Mouse (Mus musculus) lung, postnatal 0 days (tissue): ENCODE data around the gene Nod1. TPM values are rescaled to one million over a fixed set of nuclear protein-coding genes. Genes with fewer than 3 reads are reported as not detected.

Experiments
- ATAC-seq: fragments of 200-750 bp; cut with Nextera tagmentation; 2 replicates; pipeline ENCODE4 v1.8.0; 2017; ENCODE audit warnings: moderate library complexity
- DNase-seq: peaks from one replicate; pipeline ENCODE4 v3.0.0-alpha.2; 2016; ENCODE audit warnings: low spot score
- H3K27ac ChIP-seq: fragments of 300-500 bp; sonication (generic); 2 replicates; pipeline ENCODE4 v1.5.1; 2014; ENCODE audit warnings: antibody characterized with exemption, mild to moderate bottlenecking, low read length, mixed read lengths
- H3K27me3 ChIP-seq: fragments of 300-500 bp; sonication (generic); replicated peaks from 2 replicates; pipeline ENCODE4 v1.6.1; 2014; ENCODE audit warnings: low read length, mixed read lengths; ENCODE audit not compliant: insufficient read depth
- H3K36me3 ChIP-seq: fragments of 300-500 bp; sonication (generic); 2 replicates; pipeline ENCODE4 v1.6.1; 2014; ENCODE audit warnings: low read length, mixed read lengths; ENCODE audit not compliant: insufficient read depth
- H3K4me1 ChIP-seq: fragments of 300-500 bp; sonication (generic); 2 replicates; pipeline ENCODE4 v1.6.1; 2014; ENCODE audit warnings: antibody characterized with exemption, low read depth, low read length, mixed read lengths; ENCODE audit not compliant: insufficient read depth
- H3K4me2 ChIP-seq: fragments of 300-500 bp; sonication (generic); replicated peaks from 2 replicates; pipeline ENCODE4 v1.6.1; 2014; ENCODE audit warnings: low read depth, mild to moderate bottlenecking, low read length, moderate library complexity, mixed read lengths
- H3K4me3 ChIP-seq: fragments of 300-500 bp; sonication (generic); 2 replicates; pipeline ENCODE4 v1.5.1; 2014; ENCODE audit warnings: low read depth, low read length
- H3K9ac ChIP-seq: fragments of 300-500 bp; sonication (generic); replicated peaks from 2 replicates; pipeline ENCODE4 v1.6.1; 2014; ENCODE audit warnings: low read depth, mild to moderate bottlenecking
- H3K9me3 ChIP-seq: fragments of 300-500 bp; sonication (generic); 2 replicates; pipeline ENCODE4 v1.6.1; 2016; ENCODE audit warnings: low read length, mixed read lengths
- CTCF ChIP-seq: IDR thresholded peaks from 2 replicates; pipeline ENCODE4 v1.5.1; 2016; ENCODE audit warnings: antibody characterized with exemption, mild to moderate bottlenecking
- EP300 ChIP-seq: IDR thresholded peaks from 2 replicates; pipeline ENCODE4 v1.6.1; 2016; ENCODE audit warnings: antibody characterized with exemption, mild to moderate bottlenecking, control low read depth
- WGBS: fragments of 180-500 bp; shearing (Covaris S2); extraction: QIAGEN DNeasy Blood & Tissue Kit; methylation state at CpG from one replicate; pipeline ENCODE4 v1.1.7; 2014; 5-methylcytosine and 5-hydroxymethylcytosine counted together
- polyA plus RNA-seq: library from polyadenylated mRNA; unstranded; fragments of >200 nt; fragmentation: Nextera tagmentation; extraction: Ambion mirVana; gene quantifications from 2 replicates; pipeline ENCODE4 v1.2.1, GENCODE M21; 2015

Gene Nod1
- polyA plus RNA-seq, 1 experiment from 2014 or later: 12.7 TPM

- Histone ChIP-seq H3K27ac (no peak overlapping the region), H3K36me3 (no peaks in the 10 kb centered on the region; the same call in 1 of the 2 replicates), H3K4me2 (no peak overlapping the region), H3K9me3 (no peaks in the 10 kb centered on the region), H3K27me3 (no peaks in the 10 kb centered on the region), H3K4me1 (no peaks in the 10 kb centered on the region; the same call in 1 of the 2 replicates), H3K4me3 (no peak overlapping the region), H3K9ac (no peak overlapping the region)
- 66% methylated on average over 5 of the region's 5 CpGs for WGBS
- no peak for ATAC-seq
- TF ChIP-seq EP300 (no peak), CTCF (no peak)
- DNase-seq: no peak
Observed at GRCm38 (mm10) chr6:54948682-54949081, 23.7 kb downstream of the Nod1 start.

DNA sequence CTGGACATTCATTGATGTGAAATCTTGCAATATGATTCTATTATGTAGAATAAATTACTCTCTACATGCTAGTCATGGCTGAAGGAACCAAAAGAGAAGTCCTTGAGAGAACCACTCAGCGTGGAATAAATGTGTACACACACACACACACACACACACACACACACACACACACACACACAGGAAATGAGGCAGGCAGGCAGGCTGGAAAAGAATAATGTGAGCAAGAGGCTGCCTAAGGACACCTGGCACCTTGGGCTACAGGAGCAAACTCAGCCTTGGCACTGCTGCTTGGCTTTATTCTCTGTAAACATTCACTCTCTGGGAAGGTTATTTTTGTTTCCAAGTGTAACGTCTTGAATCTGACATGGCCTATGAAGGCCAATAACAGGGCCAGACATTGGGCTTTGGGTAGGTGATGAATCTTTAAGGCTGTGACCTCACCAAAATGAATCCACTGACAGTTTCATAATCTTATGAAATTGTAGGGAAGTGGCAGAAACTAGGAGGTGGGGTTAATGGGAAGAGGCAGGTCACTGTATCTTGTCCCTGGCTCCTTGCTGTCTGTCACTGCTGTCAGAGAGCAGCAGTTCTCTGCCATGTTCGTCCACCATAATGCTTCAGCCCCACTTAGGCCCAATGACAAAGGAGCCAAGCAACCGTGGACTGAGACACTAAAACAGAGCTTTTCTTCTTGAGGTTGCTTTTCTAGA, 26.0 kb downstream of the Nod1 start:
- no peak overlapping the region for H3K27ac ChIP-seq
- 56% methylated on average over 4 of the region's 4 CpGs for WGBS
- no peak overlapping the region for H3K4me3 ChIP-seq
- peaks cover 4% of the 10 kb centered on the region; the same call in 1 of the 2 replicates for H3K36me3 ChIP-seq
- no peaks in the 10 kb centered on the region for H3K9me3 ChIP-seq
- H3K9ac ChIP-seq: no peak overlapping the region
- no peaks in the 10 kb centered on the region for H3K4me1 ChIP-seq
- no peak overlapping the region for H3K4me2 ChIP-seq
- ATAC-seq (no peak), DNase-seq (no peak)
- no peaks in the 10 kb centered on the region for H3K27me3 ChIP-seq
- TF ChIP-seq EP300: no peak
- TF ChIP-seq CTCF: no peak

GRCm38 (mm10) chr6:54944551-54944950, 27.9 kb downstream of the Nod1 start:
- H3K4me1 ChIP-seq: peaks cover 5% of the 10 kb centered on the region; the same call in 1 of the 2 replicates
- H3K36me3 ChIP-seq: peaks cover 4% of the 10 kb centered on the region; the same call in 1 of the 2 replicates
- no peak overlapping the region for H3K27ac ChIP-seq
- H3K4me3 ChIP-seq: no peak overlapping the region
- TF ChIP-seq CTCF (no peak), EP300 (no peak)
- H3K4me2 ChIP-seq: no peak overlapping the region
- H3K9me3 ChIP-seq: no peaks in the 10 kb centered on the region
- 74% methylated on average over 16 of the region's 16 CpGs for WGBS
- ATAC-seq (no peak), DNase-seq (no peak)
- H3K9ac ChIP-seq: no peak overlapping the region
- H3K27me3 ChIP-seq: no peaks in the 10 kb centered on the region

GRCm38 (mm10) chr6:54943753-54944152, 28.7 kb downstream of the Nod1 start:
- H3K9ac ChIP-seq: no peak overlapping the region
- peaks cover 5% of the 10 kb centered on the region; the same call in 1 of the 2 replicates for H3K4me1 ChIP-seq
- peaks cover 4% of the 10 kb centered on the region; the same call in 1 of the 2 replicates for H3K36me3 ChIP-seq
- no peak overlapping the region for H3K4me2 ChIP-seq
- H3K9me3 ChIP-seq: no peaks in the 10 kb centered on the region
- H3K27ac ChIP-seq: no peak overlapping the region
- no peak overlapping the region for H3K4me3 ChIP-seq
- no peak for TF ChIP-seq CTCF
- H3K27me3 ChIP-seq: no peaks in the 10 kb centered on the region
- ATAC-seq: no peak
- WGBS: 50% methylated on average over 24 of the region's 24 CpGs
- DNase-seq: no peak

DNA sequence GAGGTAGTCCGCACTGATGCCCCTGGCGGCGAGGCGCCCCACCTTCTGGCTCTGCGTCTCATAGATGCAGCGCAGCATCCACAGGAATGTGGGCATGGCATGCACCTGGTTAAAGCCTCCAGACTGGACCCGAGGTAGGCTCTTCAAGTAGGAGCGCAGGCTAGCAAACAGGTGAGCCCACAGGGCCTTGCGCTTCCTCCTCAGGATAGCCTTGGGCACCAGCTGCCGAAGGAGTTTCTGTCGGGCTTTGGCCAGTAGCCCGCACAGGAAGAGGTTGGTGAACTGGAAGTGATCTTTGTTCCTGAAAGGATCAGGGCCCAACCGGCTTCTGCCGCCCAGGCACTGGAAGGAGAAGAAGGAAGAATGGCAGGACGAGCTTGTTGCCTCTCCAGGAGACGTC, 29.1 kb downstream of the Nod1 start:
- Histone ChIP-seq H3K4me2 (no peak overlapping the region), H3K4me3 (no peak overlapping the region), H3K9ac (no peak overlapping the region), H3K4me1 (peaks cover 5% of the 10 kb centered on the region; the same call in 1 of the 2 replicates), H3K27me3 (no peaks in the 10 kb centered on the region), H3K27ac (no peak overlapping the region), H3K9me3 (no peaks in the 10 kb centered on the region), H3K36me3 (0 out of 2 replicates have a peak, but pooled peaks cover 4% of the 10 kb centered on the region)
- DNase-seq: no peak
- TF ChIP-seq CTCF (no peak), EP300 (no peak)
- ATAC-seq: no peak
- 73% methylated on average over 16 of the region's 16 CpGs for WGBS

DNA sequence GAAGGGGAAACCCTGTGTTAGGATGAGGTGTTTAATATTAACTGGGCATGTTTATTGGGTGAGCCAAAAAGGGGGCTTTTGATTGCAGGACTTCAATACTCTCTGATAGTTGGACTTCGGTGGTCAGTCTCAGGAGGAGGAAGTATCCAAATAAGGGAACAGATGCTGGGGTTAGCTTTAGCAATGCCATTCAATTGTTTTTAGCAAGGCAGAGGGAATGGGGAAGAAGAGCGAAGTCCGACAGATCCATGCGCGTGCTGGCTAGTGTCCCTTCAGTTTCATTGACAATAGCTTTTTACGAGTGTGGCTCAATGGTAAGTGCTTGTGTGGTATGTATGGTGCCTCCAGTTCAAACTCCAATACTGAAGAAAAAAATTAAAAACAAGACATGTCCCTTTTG, 31.3 kb downstream of the Nod1 start:
- WGBS: 87% methylated on average over 6 of the region's 6 CpGs
- H3K9ac ChIP-seq: no peak overlapping the region
- TF ChIP-seq EP300 (no peak), CTCF (no peak)
- ATAC-seq (no peak), DNase-seq (no peak)
- no peaks in the 10 kb centered on the region for H3K27me3 ChIP-seq
- no peaks in the 10 kb centered on the region for H3K9me3 ChIP-seq
- H3K4me3 ChIP-seq: no peak overlapping the region
- H3K27ac ChIP-seq: no peak overlapping the region
- H3K4me2 ChIP-seq: no peak overlapping the region
- peaks cover 5% of the 10 kb centered on the region; the same call in 1 of the 2 replicates for H3K4me1 ChIP-seq
- peaks cover 4% of the 10 kb centered on the region; the same call in 1 of the 2 replicates for H3K36me3 ChIP-seq
